Mouse (Mus musculus): Measurements from ENCODE around the gene Gp1ba.

- TF ChIP-seq POLR2A (IDR thresholded peaks at IDR 0.05; ENCODE audit: low read depth, low read length) (no peak), CTCF (conservative IDR thresholded peaks at IDR 0.05; ENCODE audit: insufficient read depth, insufficient read length, low read depth, low read length) (no peak)
These were observed 29.4 kb downstream of the Gp1ba start for GRCm38 (mm10) chr11:70668335-70668770.
